Mouse (Mus musculus): Measurements from ENCODE around the gene Zfp146. TPM values are rescaled to one million over a fixed set of nuclear protein-coding genes. Genes with fewer than 3 reads are reported as not detected.

Gene Zfp146
- polyA plus RNA-seq, 1 experiment from 2014 or later = 3.1 TPM

- no peaks in the 10 kb centered on the region for H3K9me3 ChIP-seq (ENCODE audit: low read length)
- peaks cover 5% of the 10 kb centered on the region; the same call in 1 of the 2 replicates for H3K36me3 ChIP-seq (replicated peaks; ENCODE audit: insufficient read depth, low read length)
- H3K4me3 ChIP-seq (ENCODE audit: low read depth, low read length) = peak overlapping the region; percentile 75
- TF ChIP-seq CTCF (IDR thresholded peaks at IDR 0.05; ENCODE audit: low read depth) (no peak), EP300 (IDR thresholded peaks at IDR 0.05; ENCODE audit: low read depth) (no peak)
- no peaks in the 10 kb centered on the region for H3K27me3 ChIP-seq (ENCODE audit: insufficient read depth, low read length)
- H3K4me2 ChIP-seq (ENCODE audit: low read depth, low read length) = peak overlapping the region; percentile 80
- WGBS (ENCODE audit: insufficient replicate concordance) = 17% methylated on average over 11 of the region's 11 CpGs
- ATAC-seq = peak; percentile 3
- peak overlapping the region; percentile 82 for H3K9ac ChIP-seq (replicated peaks)
- H3K4me1 ChIP-seq (ENCODE audit: insufficient read depth) = peaks cover 16% of the 10 kb centered on the region
- H3K27ac ChIP-seq (ENCODE audit: low read depth) = peak overlapping the region; percentile 89; the same call in 1 of the 2 replicates
- no peak for DNase-seq
Measured at GRCm38 (mm10) chr7:30170283-30170951, 867 bp upstream of the Zfp146 start.

GRCm38 (mm10) chr7:30168914-30169582 lies 502 bp downstream of the Zfp146 start:
- Histone ChIP-seq H3K9ac (replicated peaks) (peak overlapping the region; percentile 82), H3K27ac (ENCODE audit: low read depth) (peak overlapping the region; percentile 89), H3K4me1 (ENCODE audit: insufficient read depth) (peaks cover 16% of the 10 kb centered on the region), H3K9me3 (ENCODE audit: low read length) (0 out of 2 replicates have a peak, but pooled peaks cover 3% of the 10 kb centered on the region), H3K27me3 (ENCODE audit: insufficient read depth, low read length) (no peaks in the 10 kb centered on the region), H3K36me3 (replicated peaks; ENCODE audit: insufficient read depth, low read length) (peaks cover 6% of the 10 kb centered on the region), H3K4me2 (ENCODE audit: low read depth, low read length) (peak overlapping the region; percentile 80), H3K4me3 (ENCODE audit: low read depth, low read length) (peak overlapping the region; percentile 75)
- peak; percentile 29 for ATAC-seq
- WGBS (ENCODE audit: insufficient replicate concordance) = 3% methylated on average over 21 of the region's 21 CpGs
- TF ChIP-seq CTCF (IDR thresholded peaks at IDR 0.05; ENCODE audit: low read depth) (no peak), EP300 (IDR thresholded peaks at IDR 0.05; ENCODE audit: low read depth) (no peak)
- DNase-seq = no peak

GRCm38 (mm10) chr7:30164745-30165144 lies 4.8 kb downstream of the Zfp146 start:
- Histone ChIP-seq H3K9ac (replicated peaks) (no peak overlapping the region), H3K36me3 (replicated peaks; ENCODE audit: insufficient read depth, low read length) (peaks cover 46% of the 10 kb centered on the region), H3K4me2 (ENCODE audit: low read depth, low read length) (no peak overlapping the region), H3K27ac (ENCODE audit: low read depth) (no peak overlapping the region), H3K27me3 (ENCODE audit: insufficient read depth, low read length) (no peaks in the 10 kb centered on the region), H3K4me1 (ENCODE audit: insufficient read depth) (peaks cover 10% of the 10 kb centered on the region), H3K9me3 (ENCODE audit: low read length) (peaks cover 33% of the 10 kb centered on the region), H3K4me3 (ENCODE audit: low read depth, low read length) (no peak overlapping the region)
- TF ChIP-seq EP300 (IDR thresholded peaks at IDR 0.05; ENCODE audit: low read depth) = no peak
- TF ChIP-seq CTCF (IDR thresholded peaks at IDR 0.05; ENCODE audit: low read depth) = no peak
- DNase-seq = no peak
- ATAC-seq = no peak
- 92% methylated on average over 2 of the region's 2 CpGs for WGBS (ENCODE audit: insufficient replicate concordance)

GRCm38 (mm10) chr7:30163113-30163512 lies 6.4 kb downstream of the Zfp146 start:
- Histone ChIP-seq H3K36me3 (replicated peaks; ENCODE audit: insufficient read depth, low read length) (peaks cover 60% of the 10 kb centered on the region), H3K27me3 (ENCODE audit: insufficient read depth, low read length) (no peaks in the 10 kb centered on the region), H3K9me3 (ENCODE audit: low read length) (peaks cover 34% of the 10 kb centered on the region), H3K4me1 (ENCODE audit: insufficient read depth) (peaks cover 6% of the 10 kb centered on the region), H3K4me2 (ENCODE audit: low read depth, low read length) (no peak overlapping the region), H3K27ac (ENCODE audit: low read depth) (no peak overlapping the region), H3K9ac (replicated peaks) (no peak overlapping the region), H3K4me3 (ENCODE audit: low read depth, low read length) (no peak overlapping the region)
- TF ChIP-seq EP300 (IDR thresholded peaks at IDR 0.05; ENCODE audit: low read depth) = no peak
- TF ChIP-seq CTCF (IDR thresholded peaks at IDR 0.05; ENCODE audit: low read depth) = no peak
- WGBS (ENCODE audit: insufficient replicate concordance) = 93% methylated on average over 5 of the region's 5 CpGs
- DNase-seq (no peak), ATAC-seq (no peak)

- no peak overlapping the region for H3K27ac ChIP-seq (ENCODE audit: low read depth)
- H3K9ac ChIP-seq (replicated peaks) = no peak overlapping the region
- peaks cover 33% of the 10 kb centered on the region for H3K36me3 ChIP-seq (replicated peaks; ENCODE audit: insufficient read depth, low read length)
- H3K4me1 ChIP-seq (ENCODE audit: insufficient read depth) = no peaks in the 10 kb centered on the region
- H3K9me3 ChIP-seq (ENCODE audit: low read length) = peaks cover 49% of the 10 kb centered on the region
- no peak overlapping the region for H3K4me2 ChIP-seq (ENCODE audit: low read depth, low read length)
- TF ChIP-seq EP300 (IDR thresholded peaks at IDR 0.05; ENCODE audit: low read depth) (no peak), CTCF (IDR thresholded peaks at IDR 0.05; ENCODE audit: low read depth) (no peak)
- no peaks in the 10 kb centered on the region for H3K27me3 ChIP-seq (ENCODE audit: insufficient read depth, low read length)
- DNase-seq (no peak), ATAC-seq (no peak)
- 83% methylated on average over 3 of the region's 3 CpGs for WGBS (ENCODE audit: insufficient replicate concordance)
- H3K4me3 ChIP-seq (ENCODE audit: low read depth, low read length) = no peak overlapping the region
Measured at GRCm38 (mm10) chr7:30155507-30155906, 14.0 kb downstream of the Zfp146 start.

GRCm38 (mm10) chr7:30154040-30154439 lies 15.5 kb downstream of the Zfp146 start:
- Histone ChIP-seq H3K4me2 (ENCODE audit: low read depth, low read length) (no peak overlapping the region), H3K9ac (replicated peaks) (no peak overlapping the region), H3K27me3 (ENCODE audit: insufficient read depth, low read length) (no peaks in the 10 kb centered on the region), H3K27ac (ENCODE audit: low read depth) (no peak overlapping the region), H3K4me1 (ENCODE audit: insufficient read depth) (no peaks in the 10 kb centered on the region), H3K9me3 (ENCODE audit: low read length) (peaks cover 52% of the 10 kb centered on the region), H3K36me3 (replicated peaks; ENCODE audit: insufficient read depth, low read length) (peaks cover 21% of the 10 kb centered on the region), H3K4me3 (ENCODE audit: low read depth, low read length) (no peak overlapping the region)
- TF ChIP-seq CTCF (IDR thresholded peaks at IDR 0.05; ENCODE audit: low read depth) = peak; percentile 24; the same call in 1 of the 2 replicates
- TF ChIP-seq EP300 (IDR thresholded peaks at IDR 0.05; ENCODE audit: low read depth) = no peak
- DNase-seq (no peak), ATAC-seq (no peak)
- 88% methylated on average over 1 of the region's 1 CpGs for WGBS (ENCODE audit: insufficient replicate concordance)
